Mouse (Mus musculus) frontal cortex, postnatal 25 days (tissue): ENCODE data around the gene Dcaf5.
"Not testable (repeated sequence)": the region's sequence is repeated elsewhere in the genome, so short reads cannot be mapped to it uniquely, and the experiment has no call there.

Source experiments
- DNase-seq, 2 experiments: peaks; one replicate each; pipeline ENCODE4 v3.0.0; 2022; ENCODE audit warnings: low spot score in 2 of 2

Gene Dcaf5

DNA sequence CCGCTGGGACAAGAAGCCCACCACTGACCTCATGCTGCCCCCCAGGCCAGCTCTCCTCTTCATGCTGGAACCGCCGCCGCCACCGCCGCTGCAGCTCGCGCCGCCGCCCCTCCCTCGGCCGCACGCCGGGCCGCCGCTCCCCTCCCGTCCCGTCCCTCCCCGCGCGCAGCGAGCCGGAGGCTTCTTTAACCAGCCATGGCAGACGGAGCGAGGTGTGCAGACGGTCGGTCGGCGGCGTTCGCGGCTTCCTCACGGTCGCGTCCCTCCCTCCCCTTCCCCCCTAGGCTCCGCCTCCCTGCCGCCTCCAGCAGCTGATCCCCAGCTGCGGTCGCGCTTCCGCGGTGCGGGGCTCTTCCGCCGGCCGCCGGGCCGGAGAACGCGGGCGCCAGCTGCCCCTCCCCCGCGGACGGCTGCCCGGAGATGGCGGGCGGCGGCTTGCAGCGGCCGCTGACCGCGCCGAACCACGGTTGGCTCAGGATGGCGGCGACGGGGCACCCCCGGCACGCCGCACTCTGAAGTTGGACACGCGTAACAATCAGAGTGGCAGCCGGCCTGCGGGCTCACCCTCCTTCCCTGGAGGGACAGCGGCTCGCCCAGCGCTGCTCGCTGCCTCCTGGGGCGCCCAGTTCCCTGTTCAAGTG, at the start of gene Dcaf5:
Gene Dcaf5 (minus strand): TSS at position 266 of the 641 bp plus-strand sequence.
- peak; percentile 52 to 61 for DNase-seq

DNA sequence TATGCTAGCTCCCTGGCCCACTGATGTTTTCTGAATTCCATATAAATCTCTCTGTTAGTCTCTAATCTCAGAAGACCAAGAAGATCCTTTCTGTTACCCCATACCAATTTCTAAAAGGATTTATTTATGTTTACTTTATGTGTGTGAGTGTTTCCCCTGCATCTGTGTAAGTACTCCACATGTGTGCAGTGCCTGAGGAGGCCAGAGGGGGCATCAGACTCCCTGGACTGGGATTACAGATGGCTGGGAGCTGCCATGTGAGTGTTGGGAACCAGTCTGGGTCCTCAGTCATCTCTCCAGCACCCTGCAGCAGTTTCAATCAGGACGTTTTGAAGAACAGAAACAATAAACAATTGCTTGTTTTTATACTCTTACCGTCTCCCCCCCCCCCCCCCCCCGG, 47.0 kb upstream of the Dcaf5 start:
- DNase-seq = no peak

DNA sequence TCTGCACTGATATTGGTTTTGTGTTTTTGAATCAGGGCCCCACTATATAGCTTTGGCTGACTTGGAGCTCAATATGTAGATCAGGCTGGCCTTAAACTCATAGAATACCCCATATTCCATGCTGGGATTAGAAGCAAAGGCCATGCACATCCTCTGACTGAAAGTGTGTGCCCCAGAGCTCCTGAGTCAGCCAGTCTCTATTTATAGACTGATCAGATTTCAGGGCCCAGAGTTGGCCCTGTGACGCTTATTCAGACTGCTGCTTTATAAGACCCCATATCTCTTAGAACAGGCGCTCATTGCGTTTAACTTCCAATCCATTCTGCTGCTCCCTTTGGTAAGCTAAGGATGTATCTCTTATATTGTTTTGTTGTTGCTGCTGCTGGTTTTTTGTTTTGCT, 43.6 kb upstream of the Dcaf5 start:
- no peak for DNase-seq

DNA sequence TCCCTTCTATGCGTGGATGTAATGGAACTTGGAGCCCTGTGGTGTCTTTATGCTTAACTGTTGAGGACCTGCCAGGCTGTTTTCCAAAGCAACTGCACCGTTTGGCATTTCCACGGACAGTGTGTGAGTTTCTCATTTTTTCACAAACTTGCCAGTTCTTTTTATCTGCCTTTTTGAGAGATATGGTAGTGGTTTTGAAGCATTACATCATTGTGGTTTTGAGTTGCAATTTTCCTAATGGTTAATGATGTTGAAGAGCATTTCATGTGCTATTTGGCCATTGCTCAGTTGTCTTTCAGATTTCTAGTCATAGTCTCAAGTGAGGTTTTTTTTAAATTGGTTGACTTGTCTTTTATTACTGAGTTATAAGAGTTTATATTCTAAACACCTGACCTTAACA, 37.3 kb upstream of the Dcaf5 start:
- DNase-seq = no peak

DNA sequence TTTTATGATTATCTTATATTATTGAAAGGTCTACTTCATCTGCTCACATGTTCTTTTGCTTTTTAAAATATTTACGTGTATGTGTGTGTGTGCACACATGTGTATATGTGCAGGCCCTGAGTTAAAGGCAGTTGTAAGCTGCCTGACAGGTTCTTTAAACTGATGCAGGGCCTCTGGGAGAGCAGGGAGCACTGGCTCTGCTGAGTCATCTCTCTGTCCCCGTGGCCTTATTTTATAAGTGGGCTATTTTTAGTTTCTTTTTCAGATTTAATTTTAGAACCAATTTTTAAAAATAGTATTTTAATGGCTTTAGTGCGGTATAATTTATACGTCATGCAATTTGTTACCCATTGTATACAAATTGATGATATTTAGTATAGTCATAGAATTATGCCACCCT, 35.5 kb upstream of the Dcaf5 start:
- DNase-seq = no peak

DNA sequence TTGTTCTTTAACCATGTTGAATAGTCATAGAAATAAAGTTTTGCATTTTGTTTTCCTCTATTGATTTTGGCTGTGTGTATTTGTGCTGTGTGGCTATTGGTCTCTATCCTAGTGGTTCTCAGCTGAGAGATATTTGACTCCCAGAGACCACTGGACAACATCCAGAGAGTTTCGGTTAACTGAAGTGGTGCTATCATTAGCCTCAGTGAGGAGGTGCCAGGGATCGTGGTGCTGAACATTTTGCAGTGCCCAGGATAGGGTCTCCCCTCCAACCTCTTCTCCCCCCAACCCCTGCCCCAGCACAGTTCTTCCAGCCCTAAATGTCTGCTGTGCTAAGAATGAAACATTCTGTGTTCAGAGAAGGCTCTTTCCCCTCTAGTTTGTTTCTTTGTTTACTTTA, 33.8 kb upstream of the Dcaf5 start:
- no peak for DNase-seq

DNA sequence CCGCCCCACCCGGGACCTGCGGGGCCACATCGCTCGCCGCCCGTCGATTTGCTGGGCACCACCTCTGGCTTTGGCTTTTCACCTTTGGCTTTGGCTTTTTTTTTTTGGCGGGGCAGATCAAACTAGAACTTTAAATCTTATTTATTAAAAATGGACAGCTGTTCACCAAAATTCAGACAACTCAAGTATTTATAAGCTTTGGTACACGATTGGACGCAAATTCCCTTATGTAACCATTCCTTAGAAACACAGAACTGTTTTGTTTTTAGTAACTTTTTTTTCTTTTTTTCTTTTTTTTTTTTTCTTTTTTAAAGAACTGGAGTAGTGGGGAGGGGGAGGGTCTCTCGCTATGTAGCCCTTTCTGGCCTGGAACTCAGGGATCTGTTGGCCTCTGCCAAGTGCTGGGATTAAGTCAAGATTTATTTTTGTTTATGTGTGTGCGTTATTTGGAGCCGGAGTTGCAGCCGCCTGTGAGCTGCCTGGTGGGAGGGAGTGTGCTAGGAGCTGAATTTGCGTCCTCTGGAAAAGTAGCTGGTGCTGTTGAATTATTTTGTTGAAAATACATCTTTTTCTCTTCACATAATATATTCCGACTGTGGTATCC, 27.4 kb upstream of the Dcaf5 start:
- DNase-seq = no peak

DNA sequence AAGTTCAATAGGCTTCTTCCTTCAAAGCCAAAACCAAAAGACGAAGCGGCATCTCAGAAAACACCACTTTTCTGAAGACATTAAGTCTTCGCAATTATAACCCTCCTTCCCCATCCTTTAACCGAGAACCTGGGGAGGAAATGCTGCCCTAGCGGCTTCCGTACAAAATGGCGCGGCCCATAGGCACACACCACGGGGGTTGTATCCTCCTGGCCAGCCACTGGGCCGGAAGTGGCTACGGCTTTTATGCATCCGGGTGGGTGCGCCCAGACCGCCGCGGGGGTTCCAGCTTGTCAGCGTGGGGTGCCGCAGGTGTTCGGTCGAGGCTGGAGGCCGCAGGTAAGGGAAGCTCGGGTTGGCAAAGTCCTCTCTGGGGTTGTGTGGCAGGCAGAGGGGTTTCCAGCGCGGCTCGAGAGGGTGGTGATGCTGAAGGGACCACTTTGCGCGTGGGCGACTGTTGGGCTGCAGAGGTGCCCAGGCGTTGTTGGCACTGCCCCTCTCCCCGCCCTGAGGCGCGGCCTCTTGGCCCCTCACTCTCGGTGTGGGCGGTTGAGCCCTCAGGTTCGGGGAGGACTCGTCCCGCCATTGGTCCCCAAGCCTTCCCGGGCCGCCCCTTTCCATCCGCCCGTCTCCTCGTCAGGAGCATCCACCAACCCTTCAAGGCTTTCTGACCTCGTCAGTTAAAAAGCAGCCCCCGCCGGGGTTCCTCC, 26.7 kb upstream of the Dcaf5 start, which contains the start of gene Exd2:
Gene Exd2 (plus strand): TSS at position 154 of the 710 bp plus-strand sequence.
- DNase-seq = peak; percentile 79 to 82

DNA sequence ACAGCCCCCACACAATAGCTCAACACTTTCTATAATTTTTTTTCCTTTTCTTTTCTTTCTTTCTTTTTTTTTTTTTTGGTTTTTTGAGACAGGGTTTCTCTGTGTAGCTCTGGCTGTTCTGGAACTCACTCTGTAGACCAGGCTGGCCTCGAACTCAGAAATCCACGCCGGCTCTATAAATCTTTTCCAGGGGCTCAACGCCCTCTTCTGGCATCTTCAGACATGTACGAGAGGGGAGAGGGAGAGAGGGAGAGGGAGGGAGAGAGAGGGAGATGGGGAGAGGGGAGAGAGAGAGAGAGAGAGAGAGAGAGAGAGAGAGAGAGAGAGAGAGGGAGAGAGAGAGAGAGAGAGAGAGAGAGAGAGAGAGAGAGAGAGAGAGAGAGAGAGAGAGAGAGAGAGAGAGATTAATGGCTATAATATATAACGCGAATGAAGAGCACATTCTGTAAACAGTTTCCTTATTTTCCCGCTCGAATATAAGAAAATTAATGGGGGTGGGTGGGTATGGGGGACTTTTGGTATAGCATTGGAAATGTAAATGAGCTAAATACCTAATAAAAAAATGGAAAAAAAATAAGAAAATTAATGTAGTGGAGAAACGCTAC, 26.0 kb upstream of the Dcaf5 start:
- not testable (repeated sequence) for DNase-seq

DNA sequence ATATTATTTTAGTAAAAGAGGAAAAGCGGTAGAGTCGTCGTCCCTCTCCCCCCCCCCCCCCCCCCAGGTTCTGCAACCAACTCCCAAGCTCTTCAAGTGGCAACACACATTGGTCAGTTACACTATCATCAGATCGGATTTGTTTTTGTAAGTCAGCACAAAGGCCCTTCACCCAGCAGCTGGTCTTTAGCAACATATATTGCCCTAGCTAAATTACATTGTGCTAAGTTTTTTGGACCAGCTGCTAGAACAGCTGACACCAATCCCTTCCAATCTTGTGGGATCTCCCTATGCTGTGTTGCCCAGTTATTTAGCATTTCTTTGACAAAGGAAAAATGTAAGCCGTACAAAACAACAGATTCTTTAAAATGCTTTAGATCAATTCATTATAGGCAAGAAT, 21.6 kb upstream of the Dcaf5 start:
- no peak for DNase-seq

DNA sequence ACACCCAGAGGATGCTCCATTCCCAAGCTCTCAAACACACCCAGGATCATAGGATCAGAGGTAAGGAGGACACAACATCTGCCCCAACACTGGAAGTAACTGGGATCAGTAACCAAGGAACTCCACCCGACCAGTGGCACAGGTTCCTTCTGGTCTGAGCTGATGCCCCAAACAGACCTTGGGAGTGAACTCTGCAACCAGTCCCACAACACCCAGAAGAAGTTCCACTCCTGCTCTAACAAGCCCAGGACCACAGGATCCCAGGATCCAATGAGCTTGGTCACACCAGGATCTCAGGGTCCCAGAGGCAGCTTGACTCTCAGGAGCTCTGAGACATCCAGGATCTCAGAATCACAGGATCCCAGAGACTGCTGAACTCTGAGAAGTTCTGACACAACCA, 17.1 kb upstream of the Dcaf5 start:
- DNase-seq = no peak

DNA sequence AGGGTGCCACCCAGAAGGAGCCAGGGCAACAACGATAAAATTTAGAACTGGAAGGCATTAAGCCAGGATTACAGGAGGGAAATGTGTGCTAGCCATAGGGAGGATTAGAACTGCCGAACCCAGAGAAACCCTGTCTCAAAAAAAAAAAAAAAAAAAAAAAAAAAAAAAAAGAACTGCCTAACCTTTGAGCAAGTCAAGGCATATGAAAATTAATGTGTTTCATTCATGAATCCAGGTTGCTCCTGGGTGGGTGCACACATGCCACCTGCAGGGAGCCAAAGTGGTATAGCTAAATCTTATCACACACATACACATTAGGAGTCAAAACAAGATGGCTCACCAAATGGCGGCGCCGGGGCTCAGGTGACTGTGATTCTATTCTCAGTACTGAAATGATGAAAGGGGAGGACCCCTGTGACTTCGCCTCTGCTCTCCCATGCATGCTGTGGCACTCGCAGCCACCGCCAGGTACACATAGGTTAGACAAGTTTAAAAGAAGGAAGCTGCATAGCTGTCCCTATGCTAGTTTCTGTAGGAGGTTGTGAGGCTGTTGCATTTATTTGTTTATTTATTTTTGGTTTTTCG, 8.2 kb upstream of the Dcaf5 start:
- no peak for DNase-seq

DNA sequence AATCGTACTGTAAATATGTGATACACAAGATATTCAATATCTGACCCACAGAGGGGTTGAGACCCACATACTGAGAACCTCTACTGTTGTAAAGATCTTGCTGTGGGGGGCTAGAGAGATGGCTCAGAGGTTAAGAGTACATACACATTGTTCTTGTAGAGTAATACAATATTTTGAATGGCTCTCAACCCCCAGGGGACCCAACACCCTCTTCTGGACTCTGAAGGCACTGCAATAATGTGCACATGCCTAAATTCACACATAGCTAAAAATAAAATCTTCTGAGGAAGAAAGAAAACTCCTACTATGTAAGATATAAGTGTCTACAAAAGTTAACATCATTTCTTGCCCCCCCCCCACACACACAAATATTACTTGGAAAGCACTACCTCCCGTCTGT, 4.6 kb upstream of the Dcaf5 start:
- DNase-seq = no peak

DNA sequence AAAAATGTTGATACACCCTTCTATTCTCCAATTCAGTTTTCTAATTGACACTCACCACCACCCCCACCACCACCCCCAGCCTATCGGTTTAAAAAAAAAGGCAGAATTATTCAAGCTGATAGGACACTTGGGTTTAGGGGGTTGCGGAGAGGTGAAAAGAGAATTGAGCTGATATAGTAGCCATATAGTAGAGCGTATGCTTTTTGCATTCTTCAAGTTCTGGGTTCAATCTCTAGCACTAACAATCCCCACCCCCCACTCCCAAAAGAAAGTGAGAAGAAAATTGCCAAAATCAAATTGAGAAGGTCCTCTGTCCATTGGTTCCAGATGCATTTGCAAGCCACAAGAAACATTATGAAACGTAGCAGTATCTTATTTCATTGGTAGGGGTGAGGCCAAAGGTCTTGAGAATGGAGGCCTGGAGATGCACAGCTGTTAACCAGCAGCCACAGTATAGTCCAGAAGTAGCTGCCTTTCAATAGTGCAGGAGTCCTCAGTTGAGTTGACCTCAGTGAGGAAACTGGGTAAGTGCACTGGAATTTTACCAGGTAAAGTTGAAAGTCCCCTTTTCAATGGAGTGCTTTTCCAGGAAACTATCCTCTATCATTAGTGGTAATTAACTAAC, 762 bp upstream of the Dcaf5 start:
- no peak for DNase-seq

DNA sequence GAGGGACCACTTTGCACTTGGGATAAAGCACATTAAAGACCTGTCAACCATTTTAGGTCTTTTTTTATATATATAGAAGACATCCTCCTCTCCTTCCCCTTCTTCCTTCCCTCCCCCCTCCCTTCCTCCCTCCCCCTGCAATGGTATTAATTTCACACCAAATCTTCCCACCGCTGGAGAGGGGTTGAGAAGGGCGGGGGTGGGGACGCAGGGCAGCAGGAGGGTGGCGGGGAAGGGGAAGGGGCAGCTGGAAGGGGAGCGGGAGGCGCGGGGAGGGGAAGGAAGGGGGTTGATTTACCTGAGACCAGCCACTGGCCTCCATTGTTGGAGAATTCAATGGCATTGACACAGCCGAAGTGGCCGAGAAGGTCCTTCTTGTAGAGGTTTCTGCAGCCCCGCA, 514 bp downstream of the Dcaf5 start:
- no peak for DNase-seq

DNA sequence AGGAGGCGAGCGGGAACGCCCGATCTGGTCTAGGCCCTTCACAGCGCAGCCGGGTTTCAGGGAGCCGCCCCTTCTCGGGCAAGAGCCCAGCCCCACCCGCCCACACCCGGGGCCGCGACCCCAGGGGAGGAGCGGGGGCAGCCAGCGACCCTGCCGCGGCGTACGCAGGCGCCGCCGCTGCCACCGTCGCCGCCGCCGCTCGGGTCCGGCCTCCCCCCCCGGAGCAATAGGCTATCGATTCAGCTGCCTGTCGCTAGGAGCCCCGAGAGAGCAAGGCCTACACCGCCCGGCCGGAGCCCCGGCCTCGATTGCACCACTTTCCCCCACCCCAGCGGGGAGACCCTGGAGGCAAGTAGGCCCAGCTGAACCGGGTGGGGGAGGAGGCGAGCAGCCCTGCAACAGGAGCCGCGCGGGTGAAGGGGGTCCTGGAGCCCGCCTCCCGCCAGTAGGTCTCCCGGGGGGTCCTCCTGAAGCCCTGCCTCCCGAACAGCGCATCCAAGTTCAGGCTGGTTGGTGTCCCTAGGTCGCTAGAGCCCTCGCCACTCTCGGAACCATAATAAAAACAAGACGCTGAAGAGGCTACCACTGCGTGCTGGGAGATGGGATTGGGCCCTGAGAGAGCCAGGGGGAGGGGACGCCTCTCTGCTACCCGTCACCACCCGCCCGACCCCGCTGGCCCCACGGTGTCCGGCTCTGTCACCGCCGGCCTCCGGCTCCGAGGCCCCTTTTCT, 1.3 kb downstream of the Dcaf5 start:
- peak; percentile 55 for DNase-seq

DNA sequence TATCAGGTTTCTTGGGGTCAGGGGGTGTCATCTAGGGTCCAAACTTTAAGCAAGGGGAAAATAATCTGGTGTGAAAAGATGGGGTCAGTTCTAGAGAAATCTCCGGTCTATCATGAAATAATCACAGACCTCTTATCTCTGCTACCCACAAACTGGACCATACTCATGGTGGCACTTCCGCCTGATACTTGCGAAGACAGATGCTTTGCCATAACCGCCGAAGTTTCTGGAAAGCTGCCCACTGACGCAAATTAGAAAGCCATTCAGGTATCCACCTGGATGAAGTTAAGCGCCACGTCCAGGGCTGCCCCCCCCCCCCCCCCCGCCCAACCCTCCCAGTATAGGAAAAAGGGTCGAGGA, 1.8 kb downstream of the Dcaf5 start:
- no peak for DNase-seq

DNA sequence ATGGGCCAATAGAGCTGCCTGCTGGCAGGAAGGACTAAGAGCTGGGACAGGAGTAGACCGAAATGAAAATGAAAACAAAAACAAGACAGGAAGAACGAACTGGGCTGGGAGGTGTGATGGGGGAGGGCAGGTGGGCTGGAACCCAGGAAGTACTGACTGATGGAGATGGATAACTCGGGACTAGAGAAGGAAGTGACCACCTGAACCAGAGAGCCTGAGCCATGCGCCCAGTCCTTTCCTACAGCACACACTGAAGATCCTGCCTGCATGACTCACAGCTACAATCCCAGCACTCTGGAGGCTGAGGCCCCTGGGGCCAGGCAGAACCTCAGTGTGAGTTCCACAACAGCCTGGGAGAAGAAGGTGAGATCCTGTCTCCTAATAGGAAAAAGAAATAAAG, 3.1 kb downstream of the Dcaf5 start:
- no peak for DNase-seq

DNA sequence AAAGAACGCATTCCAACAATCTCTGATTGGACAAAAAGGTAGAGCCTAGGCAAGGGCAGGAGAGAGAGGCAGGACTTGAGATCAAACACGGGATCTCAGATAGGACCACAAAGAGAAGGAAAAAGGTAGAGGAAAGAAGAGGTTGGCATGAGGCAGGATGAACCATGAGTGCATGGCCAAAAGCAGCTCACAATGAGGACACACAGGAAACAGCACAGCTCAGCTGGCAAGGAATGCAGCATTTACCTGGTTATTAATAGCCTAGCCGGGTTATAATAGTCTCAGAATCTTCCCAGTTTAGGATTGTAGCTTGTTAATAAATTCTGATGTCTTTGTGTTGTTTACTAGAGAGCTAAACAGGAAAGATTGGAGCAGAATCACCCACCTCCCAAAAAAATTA, 8.7 kb downstream of the Dcaf5 start:
- DNase-seq = no peak

DNA sequence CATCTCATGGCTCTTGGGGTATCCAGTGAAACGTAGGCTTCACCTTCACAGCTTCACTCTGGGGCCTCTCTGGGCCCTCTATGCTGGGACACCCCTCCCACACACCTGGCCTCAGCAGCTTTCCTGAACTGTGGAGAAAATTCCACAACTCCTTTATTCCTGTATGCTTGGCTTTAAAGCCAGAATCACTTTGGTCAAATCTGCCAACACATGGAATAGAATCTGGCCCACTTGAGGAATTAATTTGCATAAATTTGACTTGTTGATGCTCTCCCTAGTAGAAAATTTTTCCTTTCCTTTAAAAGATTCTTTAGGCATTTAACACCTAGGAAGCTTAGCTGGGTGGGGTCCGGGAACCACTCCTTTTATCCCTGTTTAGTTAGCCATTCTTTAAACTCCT, 21.3 kb downstream of the Dcaf5 start:
- no peak for DNase-seq

DNA sequence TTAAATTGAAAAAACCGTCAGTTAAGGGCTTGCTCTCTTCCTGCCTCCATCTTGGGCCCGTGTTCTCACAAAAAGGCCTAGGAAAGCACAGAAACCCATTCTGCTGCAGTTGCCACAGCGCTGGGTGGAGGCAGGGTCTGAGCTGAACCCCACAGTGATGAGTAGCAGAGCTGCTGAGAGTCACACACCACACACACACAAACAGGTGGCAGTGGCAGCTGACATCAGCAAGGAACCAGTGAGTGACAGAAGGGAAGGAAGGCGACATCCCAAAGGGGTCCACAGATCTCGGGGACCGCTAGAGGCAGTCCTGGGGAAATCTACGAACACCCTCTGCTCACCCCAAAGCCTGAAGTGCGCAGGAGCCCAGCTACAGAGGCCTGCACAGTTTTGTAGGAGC, 25.5 kb downstream of the Dcaf5 start:
- DNase-seq = no peak
